Mouse (Mus musculus) CD4-positive, CD25-positive, alpha-beta regulatory T cell, adult 9 weeks (primary cell): ENCODE data around the gene Olfr272. TPM values are rescaled to one million over a fixed set of nuclear protein-coding genes. Genes with fewer than 3 reads are reported as not detected.

Source experiments
- polyA plus RNA-seq: library from polyadenylated mRNA; unstranded; fragments of 100-300 nt; shearing (Covaris generic); gene quantifications from one replicate; pipeline ENCODE4 v1.2.1, GENCODE M21; 2017

Olfr272 gene
- not detected for polyA plus RNA-seq

GRCm38 (mm10) chr4:52919078-52919477 is at the start of gene Olfr272:
Gene Olfr272, minus strand, starts transcription at chr4:52919178.

GRCm38 (mm10) chr4:52964247-52964646 is 45.3 kb upstream of the Olfr272 start, which contains the start of gene Olfr270:
Gene Olfr270, plus strand, starts transcription at chr4:52964547.

Other genes starting within 250 kb of the Olfr272 start
- not detected for gene Olfr275, start 104.6 kb downstream of the Olfr272 start, polyA plus RNA-seq
- gene Olfr273, start 59.9 kb downstream of the Olfr272 start, polyA plus RNA-seq: not detected
- not detected for gene Olfr270, start 45.4 kb upstream of the Olfr272 start, polyA plus RNA-seq
- gene Nipsnap3a, start 70.1 kb upstream of the Olfr272 start, polyA plus RNA-seq: not detected
- 88.2 TPM for gene Nipsnap3b, start 92.7 kb upstream of the Olfr272 start, polyA plus RNA-seq
- gene Abca1, start 240.7 kb upstream of the Olfr272 start, polyA plus RNA-seq: 6.5 TPM